Mouse (Mus musculus) forebrain, embryonic 14.5 days (tissue): ENCODE measurements around the gene Ptprd. TPM values are rescaled to one million over a fixed set of nuclear protein-coding genes. Genes with fewer than 3 reads are reported as not detected.

Experiments
- ATAC-seq: fragments of 200-750 bp; cut with Nextera tagmentation; 2 replicates; pipeline ENCODE4 v1.8.0; 2017; ENCODE audit warnings: mild to moderate bottlenecking, moderate library complexity
- DNase-seq: peaks from one replicate; pipeline ENCODE4 v3.0.0-alpha.2; 2015; ENCODE audit warnings: low spot score
- H3K27ac ChIP-seq: fragments of 300-500 bp; sonication (generic); 2 replicates; pipeline ENCODE4 v1.5.1; 2014; ENCODE audit warnings: low read depth, mild to moderate bottlenecking, control low read depth, low read length, moderate library complexity
- H3K27me3 ChIP-seq: fragments of 300-500 bp; sonication (generic); replicated peaks from 2 replicates; pipeline ENCODE4 v1.6.1; 2014; ENCODE audit warnings: low read length, control low read depth, mixed read lengths; ENCODE audit not compliant: control insufficient read depth, insufficient read depth
- H3K36me3 ChIP-seq: fragments of 300-500 bp; sonication (generic); 2 replicates; pipeline ENCODE4 v1.6.1; 2014; ENCODE audit warnings: low read length, control low read depth; ENCODE audit not compliant: control insufficient read depth, insufficient read depth
- H3K4me1 ChIP-seq: fragments of 300-500 bp; sonication (generic); 2 replicates; pipeline ENCODE4 v1.6.1; 2014; ENCODE audit warnings: antibody characterized with exemption, low read length, control low read depth; ENCODE audit not compliant: control insufficient read depth, insufficient read depth
- H3K4me2 ChIP-seq: fragments of 300-500 bp; sonication (generic); 2 replicates; pipeline ENCODE4 v1.6.1; 2014; ENCODE audit warnings: mild to moderate bottlenecking, control low read depth, low read length
- H3K4me3 ChIP-seq: fragments of 300-500 bp; sonication (generic); 2 replicates; pipeline ENCODE4 v1.5.1; 2014; ENCODE audit warnings: low read depth, low read length, control low read depth
- H3K9ac ChIP-seq: fragments of 300-500 bp; sonication (generic); 2 replicates; pipeline ENCODE4 v1.6.1; 2014; ENCODE audit warnings: mild to moderate bottlenecking, low read length, control low read depth, moderate library complexity
- H3K9me3 ChIP-seq: fragments of 300-500 bp; sonication (generic); replicated peaks from 2 replicates; pipeline ENCODE4 v1.6.1; 2016; ENCODE audit warnings: low read length, control low read depth, mixed read lengths; ENCODE audit not compliant: control insufficient read depth
- WGBS: fragments of 180-500 bp; shearing (Covaris S2); extraction: QIAGEN DNeasy Blood & Tissue Kit; methylation state at CpG from one replicate; pipeline ENCODE4 v1.1.7; 2014; 5-methylcytosine and 5-hydroxymethylcytosine counted together
- polyA plus RNA-seq: library from polyadenylated mRNA; unstranded; fragments of >200 nt; fragmentation: Nextera tagmentation; extraction: Ambion mirVana; gene quantifications from 2 replicates; pipeline ENCODE4 v1.2.1, GENCODE M21; 2014

The Ptprd gene
- polyA plus RNA-seq, 1 experiment from 2014 or later = 43.3 TPM

DNA sequence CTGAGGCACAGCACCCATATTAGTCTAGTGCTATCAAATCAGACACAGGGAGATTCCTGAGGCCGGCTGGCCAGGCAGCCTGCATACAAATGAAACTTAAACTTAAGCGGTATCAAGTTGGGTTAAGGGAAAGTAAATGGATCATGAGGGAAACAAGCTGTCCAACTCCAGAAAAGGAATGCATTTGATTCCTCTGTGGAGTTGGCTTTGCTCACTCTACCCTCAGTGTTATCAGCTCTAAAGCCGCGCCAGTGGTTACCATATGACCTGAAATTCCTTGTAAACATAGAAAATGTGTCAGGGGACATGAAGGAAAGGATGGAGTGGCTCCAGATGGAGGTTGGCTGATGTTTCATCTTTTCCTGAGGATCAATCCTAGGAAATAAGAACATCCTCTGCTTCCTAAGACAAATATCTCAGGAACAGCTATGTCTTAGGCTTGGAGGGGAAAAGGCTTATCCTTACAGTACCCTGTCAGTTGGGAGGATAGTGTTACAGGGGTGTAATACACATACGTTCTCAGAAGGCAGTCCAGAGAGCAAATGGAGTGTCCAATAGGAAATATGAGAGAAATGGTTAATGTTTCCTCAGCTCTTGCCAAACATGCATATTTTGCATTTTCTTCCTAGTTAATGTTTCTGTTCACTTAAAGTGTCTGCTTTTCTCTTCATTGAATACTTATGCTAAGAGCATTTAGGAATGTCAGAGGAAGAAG lies 697.7 kb downstream of the Ptprd start:
- Histone ChIP-seq H3K36me3 (no peaks in the 10 kb centered on the region), H3K9ac (no peak overlapping the region), H3K9me3 (no peaks in the 10 kb centered on the region), H3K4me2 (no peak overlapping the region), H3K4me1 (no peaks in the 10 kb centered on the region), H3K27ac (no peak overlapping the region), H3K4me3 (no peak overlapping the region), H3K27me3 (no peaks in the 10 kb centered on the region)
- 80% methylated on average over 5 of the region's 5 CpGs for WGBS
- ATAC-seq = no peak
- DNase-seq = no peak

DNA sequence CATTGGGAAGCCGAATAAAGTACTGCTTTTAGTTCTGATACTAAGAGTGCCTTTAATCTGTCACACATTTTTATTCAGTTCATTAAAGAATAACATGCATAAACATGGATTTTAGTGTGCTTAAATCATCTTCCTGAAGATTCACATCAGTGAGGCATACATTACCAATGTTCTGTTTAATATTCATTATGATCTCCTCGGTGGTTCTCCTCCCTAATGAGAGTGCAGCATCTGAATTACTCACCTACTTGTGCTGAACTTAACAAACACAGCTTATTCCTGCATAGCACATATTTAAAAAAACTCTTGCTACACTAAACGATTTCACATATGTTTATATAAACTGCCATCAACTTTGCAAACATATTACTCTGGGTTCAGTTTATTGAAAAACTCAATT lies 698.7 kb downstream of the Ptprd start:
- Histone ChIP-seq H3K9me3 (no peaks in the 10 kb centered on the region), H3K36me3 (no peaks in the 10 kb centered on the region), H3K4me3 (no peak overlapping the region), H3K9ac (no peak overlapping the region), H3K4me1 (no peaks in the 10 kb centered on the region), H3K27me3 (no peaks in the 10 kb centered on the region), H3K4me2 (no peak overlapping the region), H3K27ac (no peak overlapping the region)
- 71% methylated on average over 3 of the region's 3 CpGs for WGBS
- no peak for DNase-seq
- no peak for ATAC-seq

DNA sequence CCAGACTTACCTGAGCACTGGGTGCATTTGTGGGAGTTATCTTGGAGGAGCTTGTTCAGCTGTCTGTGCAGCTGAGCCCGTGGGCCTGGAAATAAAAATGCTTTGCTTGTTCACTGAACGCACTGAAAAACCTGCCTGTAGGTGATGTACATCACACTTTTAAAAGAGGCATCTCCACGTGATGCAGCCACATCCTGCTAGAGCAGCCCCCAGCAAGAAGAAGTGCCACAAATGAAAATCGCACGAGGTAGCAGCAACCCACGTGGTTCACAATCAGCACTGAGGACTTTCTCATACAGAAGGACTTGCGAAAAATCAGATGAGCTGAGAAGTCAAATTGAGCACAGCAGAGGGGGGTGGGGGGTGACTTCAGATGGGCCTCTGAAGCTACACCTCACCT lies 757.7 kb downstream of the Ptprd start:
- Histone ChIP-seq H3K4me3 (no peak overlapping the region), H3K4me2 (no peak overlapping the region), H3K36me3 (no peaks in the 10 kb centered on the region), H3K9me3 (no peaks in the 10 kb centered on the region), H3K4me1 (no peaks in the 10 kb centered on the region), H3K9ac (no peak overlapping the region), H3K27ac (no peak overlapping the region), H3K27me3 (no peaks in the 10 kb centered on the region)
- ATAC-seq (no peak), DNase-seq (no peak)
- WGBS = 77% methylated on average over 7 of the region's 7 CpGs

DNA sequence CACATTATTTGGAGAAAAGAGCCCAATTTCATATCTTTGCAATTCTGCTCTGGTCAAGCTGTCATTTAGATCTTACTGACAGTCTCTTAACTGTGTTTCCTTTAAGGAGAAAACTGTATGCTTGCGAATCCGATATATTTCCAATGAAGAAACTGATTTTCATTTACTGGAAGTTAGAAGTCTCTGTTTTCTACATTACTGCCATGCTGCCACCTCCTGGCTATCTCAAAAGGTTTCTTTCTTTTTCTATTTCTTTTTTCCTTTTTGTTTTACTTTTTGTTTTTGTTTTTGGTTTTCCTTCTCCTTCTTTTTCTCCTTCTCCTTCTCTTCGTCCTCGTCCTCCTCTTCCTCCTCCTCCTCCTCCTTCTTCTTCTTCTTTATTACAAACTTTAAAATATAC lies 812.6 kb downstream of the Ptprd start:
- no peaks in the 10 kb centered on the region for H3K27me3 ChIP-seq
- no peaks in the 10 kb centered on the region for H3K36me3 ChIP-seq
- H3K27ac ChIP-seq = no peak overlapping the region
- ATAC-seq = no peak
- peak; percentile 46 for DNase-seq
- H3K4me2 ChIP-seq = no peak overlapping the region
- no peaks in the 10 kb centered on the region for H3K4me1 ChIP-seq
- H3K9ac ChIP-seq = no peak overlapping the region
- no peak overlapping the region for H3K4me3 ChIP-seq
- no peaks in the 10 kb centered on the region for H3K9me3 ChIP-seq
- WGBS = 85% methylated on average over 4 of the region's 4 CpGs

DNA sequence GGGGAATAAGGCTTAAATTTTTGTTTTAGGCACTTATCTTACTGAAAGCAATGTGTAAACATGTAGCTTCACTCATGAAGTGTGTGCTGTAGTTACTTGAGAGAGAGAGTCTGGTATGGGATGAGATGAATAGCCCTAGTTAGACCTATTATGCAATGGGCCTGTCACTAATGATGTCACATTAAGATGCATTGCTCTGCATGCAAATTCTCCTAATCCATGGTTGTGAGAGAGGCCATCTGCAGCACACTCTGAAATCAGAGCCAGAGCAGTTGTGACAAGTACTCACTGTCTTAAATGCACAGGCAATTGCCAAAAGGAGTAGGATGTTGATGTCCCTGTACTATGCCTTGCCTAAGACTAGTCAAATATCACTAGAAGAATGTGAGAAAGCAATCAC lies 850.0 kb downstream of the Ptprd start:
- no peaks in the 10 kb centered on the region for H3K36me3 ChIP-seq
- peak; percentile 86 for ATAC-seq
- H3K4me3 ChIP-seq = no peak overlapping the region
- no peak overlapping the region for H3K27ac ChIP-seq
- no peak overlapping the region for H3K4me2 ChIP-seq
- H3K9me3 ChIP-seq = no peaks in the 10 kb centered on the region
- H3K4me1 ChIP-seq = no peaks in the 10 kb centered on the region
- H3K9ac ChIP-seq = no peak overlapping the region
- H3K27me3 ChIP-seq = no peaks in the 10 kb centered on the region
- peak; percentile 46 for DNase-seq

DNA sequence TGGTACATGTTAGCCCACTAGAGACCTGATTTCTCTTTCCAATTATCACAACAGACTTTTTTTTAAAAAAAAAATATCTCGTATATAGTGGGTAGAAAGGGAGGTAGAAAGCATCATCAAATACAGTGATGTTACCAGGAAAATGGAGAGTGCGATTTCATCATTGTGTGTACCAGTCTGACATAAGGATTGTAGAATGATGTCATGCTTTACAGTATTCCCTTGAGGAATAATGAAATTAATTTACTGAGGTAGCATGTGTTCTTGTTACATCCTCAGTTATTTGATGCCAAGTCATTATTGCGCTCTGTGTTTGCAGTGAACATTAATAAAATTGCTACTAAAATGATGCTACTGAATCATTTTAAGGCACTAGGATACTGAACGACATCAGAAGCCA lies 884.6 kb downstream of the Ptprd start:
- Histone ChIP-seq H3K4me2 (no peak overlapping the region), H3K27me3 (no peaks in the 10 kb centered on the region), H3K4me3 (no peak overlapping the region), H3K36me3 (no peaks in the 10 kb centered on the region), H3K9ac (no peak overlapping the region), H3K4me1 (no peaks in the 10 kb centered on the region), H3K9me3 (no peaks in the 10 kb centered on the region), H3K27ac (no peak overlapping the region)
- WGBS = 85% methylated on average over 4 of the region's 4 CpGs
- peak; percentile 4 for DNase-seq
- ATAC-seq = no peak

DNA sequence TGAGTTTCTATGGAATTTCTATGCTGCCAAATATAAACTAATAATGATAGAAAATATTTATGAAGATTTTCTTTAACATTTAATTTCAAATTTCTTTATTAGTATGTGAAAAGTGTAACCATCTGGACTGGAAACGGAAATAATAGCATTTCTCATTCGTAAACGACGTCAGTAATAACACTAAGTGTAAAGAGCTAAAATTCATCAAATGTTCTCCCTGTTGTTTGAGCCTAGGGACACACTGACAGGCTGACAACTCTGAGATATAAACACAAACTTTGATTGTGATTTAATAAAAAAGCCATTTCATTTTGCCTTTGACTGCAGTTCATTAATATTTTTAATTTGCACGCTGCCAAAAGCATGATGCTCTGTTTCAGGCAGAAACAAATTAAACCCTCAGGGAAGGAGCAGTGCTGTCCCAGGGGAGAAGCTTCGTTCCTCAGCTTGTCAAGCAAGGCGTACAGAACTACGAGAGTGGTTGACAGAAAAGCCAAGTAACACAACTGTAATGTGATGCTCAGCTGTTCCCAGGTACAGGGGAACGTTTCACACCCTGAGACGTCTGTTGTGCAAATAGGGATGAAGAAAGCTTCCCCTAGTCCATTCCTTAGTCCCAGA lies 894.6 kb downstream of the Ptprd start:
- Histone ChIP-seq H3K9ac (no peak overlapping the region), H3K4me1 (0 out of 2 replicates have a peak, but pooled peaks cover 5% of the 10 kb centered on the region), H3K36me3 (no peaks in the 10 kb centered on the region), H3K27me3 (no peaks in the 10 kb centered on the region), H3K4me2 (no peak overlapping the region), H3K4me3 (no peak overlapping the region), H3K27ac (no peak overlapping the region), H3K9me3 (no peaks in the 10 kb centered on the region)
- ATAC-seq (peak; percentile 71), DNase-seq (peak; percentile 55)
- WGBS = 31% methylated on average over 10 of the region's 10 CpGs

DNA sequence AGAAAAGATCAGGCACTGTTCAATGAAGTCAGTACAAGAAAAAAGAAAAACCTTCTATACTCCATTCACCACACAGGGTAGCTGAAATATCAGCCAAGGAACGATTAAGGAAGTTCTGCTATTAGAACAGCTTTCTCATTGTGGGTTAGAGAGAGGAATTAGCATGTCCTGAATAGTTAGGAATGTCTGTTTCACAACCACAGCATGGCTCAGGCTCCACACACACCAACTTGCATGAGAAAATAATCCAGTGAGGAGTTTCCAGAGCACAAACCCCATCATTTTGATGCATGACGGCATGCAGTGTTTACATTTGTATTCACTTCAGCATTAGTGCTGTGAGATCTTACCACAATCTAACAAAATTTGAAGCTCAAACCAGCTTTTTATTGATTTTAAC lies 895.1 kb downstream of the Ptprd start:
- DNase-seq (peak; percentile 68), ATAC-seq (peak; percentile 91)
- H3K9me3 ChIP-seq = no peaks in the 10 kb centered on the region
- no peak overlapping the region for H3K27ac ChIP-seq
- H3K4me2 ChIP-seq = no peak overlapping the region
- H3K9ac ChIP-seq = no peak overlapping the region
- H3K4me3 ChIP-seq = no peak overlapping the region
- H3K27me3 ChIP-seq = no peaks in the 10 kb centered on the region
- H3K36me3 ChIP-seq = no peaks in the 10 kb centered on the region
- 0 out of 2 replicates have a peak, but pooled peaks cover 5% of the 10 kb centered on the region for H3K4me1 ChIP-seq
- WGBS = 16% methylated on average over 2 of the region's 2 CpGs

DNA sequence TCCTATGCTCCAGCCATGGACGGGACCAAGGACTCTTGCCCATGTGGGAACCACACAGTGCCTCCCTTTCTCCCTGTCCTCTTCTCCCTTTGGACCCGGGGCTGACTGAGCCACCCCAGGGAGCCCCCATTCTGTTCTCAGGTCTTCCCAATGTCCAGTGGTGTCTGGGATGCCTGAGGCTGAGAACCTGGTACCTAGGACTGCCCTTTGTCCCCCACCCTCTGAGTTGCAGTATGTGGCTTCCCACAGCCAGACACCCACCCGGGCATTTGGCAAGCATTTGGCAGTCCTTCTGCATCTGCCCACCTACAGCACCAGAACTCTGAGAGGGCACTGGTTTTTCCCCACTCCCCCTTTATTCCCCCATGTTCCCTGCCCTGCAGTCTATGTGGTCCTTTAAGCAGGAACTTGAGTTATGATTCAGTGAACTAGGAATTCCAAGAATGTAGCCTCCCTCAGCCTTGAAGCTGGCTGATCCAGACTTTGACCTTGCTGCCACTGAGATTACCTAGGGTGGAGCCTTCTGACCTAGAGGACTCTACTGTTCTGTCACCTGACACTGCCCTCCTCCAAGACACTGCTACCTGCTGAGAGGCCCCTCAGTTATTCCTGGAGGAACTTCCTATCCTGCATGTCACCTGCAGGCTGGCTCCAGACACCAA lies 901.5 kb downstream of the Ptprd start:
- no peak for DNase-seq
- H3K36me3 ChIP-seq = no peaks in the 10 kb centered on the region
- H3K27ac ChIP-seq = no peak overlapping the region
- no peak overlapping the region for H3K4me3 ChIP-seq
- no peaks in the 10 kb centered on the region for H3K9me3 ChIP-seq
- H3K27me3 ChIP-seq = no peaks in the 10 kb centered on the region
- no peak overlapping the region for H3K9ac ChIP-seq
- no peak overlapping the region for H3K4me2 ChIP-seq
- ATAC-seq = no peak
- whole genome bisulfite sequencing = 89% methylated on average over 3 of the region's 3 CpGs
- H3K4me1 ChIP-seq = no peaks in the 10 kb centered on the region
